Mouse (Mus musculus) bone marrow, adult 2 months (tissue): ENCODE measurements around the gene Txndc12.

Experiments used
- CTCF ChIP-seq: fragments of 200-500 bp; IDR thresholded peaks from 2 replicates; pipeline ENCODE4 v1.5.1; 2011; ENCODE audit warnings: low read length, control low read depth; ENCODE audit not compliant: control insufficient read depth, insufficient read depth
- POLR2A ChIP-seq: fragments of 200-500 bp; IDR thresholded peaks from 2 replicates; pipeline ENCODE4 v1.6.1; 2011; ENCODE audit warnings: low read depth, mild to moderate bottlenecking, control low read depth, low read length, borderline replicate concordance; ENCODE audit not compliant: control insufficient read depth

DNA sequence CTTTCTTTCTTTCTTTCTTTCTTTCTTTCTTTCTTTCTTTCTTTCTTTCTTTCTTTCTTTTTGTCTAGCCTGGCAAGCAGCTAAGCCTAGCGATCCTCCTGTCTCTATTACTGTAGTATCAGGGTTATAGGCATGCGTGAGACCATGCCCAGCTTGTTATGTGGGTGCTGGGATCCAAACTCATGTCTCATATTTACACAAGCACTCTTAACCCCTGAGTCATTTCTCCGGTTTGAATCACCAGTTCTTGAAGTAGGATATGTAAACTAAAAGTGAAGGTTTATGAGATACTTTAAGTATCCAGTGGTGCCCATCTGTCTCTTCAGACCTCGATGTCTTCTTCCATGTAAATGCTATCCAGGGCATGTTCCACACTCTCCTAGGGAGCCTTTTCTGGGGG lies 53.1 kb downstream of the Txndc12 start:
- TF ChIP-seq POLR2A: no peak
- TF ChIP-seq CTCF: no peak
